Mouse (Mus musculus) liver, adult 2 months (tissue): ENCODE data around the gene Prdx6b. TPM values are rescaled to one million over a fixed set of nuclear protein-coding genes. Genes with fewer than 3 reads are reported as not detected.

Experiments
- DNase-seq: peaks from one replicate; pipeline ENCODE4 v3.0.0-alpha.2; 2011; ENCODE audit warnings: low read depth, low spot score; ENCODE audit errors: extremely low read depth
- H3K27ac ChIP-seq: fragments of 200-500 bp; replicated peaks from 2 replicates; pipeline ENCODE4 v1.5.1; 2012; ENCODE audit warnings: low read depth, mild to moderate bottlenecking, control low read depth, inconsistent platforms, low read length; ENCODE audit not compliant: insufficient read depth
- H3K27me3 ChIP-seq: fragments of 200-500 bp; 2 replicates; pipeline ENCODE4 v1.6.1; 2012; ENCODE audit warnings: mild to moderate bottlenecking, moderate library complexity, low read length, inconsistent platforms; ENCODE audit not compliant: control insufficient read depth, insufficient read depth
- H3K36me3 ChIP-seq: fragments of 200-500 bp; 2 replicates; pipeline ENCODE4 v1.6.1; 2012; ENCODE audit warnings: low read length, inconsistent platforms; ENCODE audit not compliant: control insufficient read depth, insufficient read depth
- H3K4me1 ChIP-seq: fragments of 200-500 bp; 2 replicates; pipeline ENCODE4 v1.6.1; 2011; ENCODE audit warnings: low read length; ENCODE audit not compliant: control insufficient read depth, insufficient read depth
- H3K4me3 ChIP-seq: fragments of 200-500 bp; 2 replicates; pipeline ENCODE4 v1.5.1; 2011; ENCODE audit warnings: low read depth, mild to moderate bottlenecking, control low read depth, low read length, moderate library complexity; ENCODE audit not compliant: insufficient read depth
- H3K79me2 ChIP-seq: fragments of 200-500 bp; 2 replicates; pipeline ENCODE4 v1.6.1; 2012; ENCODE audit warnings: inconsistent platforms, mild to moderate bottlenecking, low read length, moderate library complexity; ENCODE audit not compliant: control insufficient read depth, insufficient read depth
- H3K9ac ChIP-seq: fragments of 200-500 bp; 2 replicates; pipeline ENCODE4 v1.6.1; 2012; ENCODE audit warnings: low read depth, mild to moderate bottlenecking, control low read depth, inconsistent platforms, low read length
- CTCF ChIP-seq: fragments of 200-500 bp; IDR thresholded peaks from 2 replicates; pipeline ENCODE4 v1.5.1; 2011; ENCODE audit warnings: low read depth, low read length, control low read depth
- POLR2A ChIP-seq: fragments of 200-500 bp; IDR thresholded peaks from 2 replicates; pipeline ENCODE4 v1.6.1; 2011; ENCODE audit warnings: low read length, control low read depth; ENCODE audit not compliant: insufficient read depth; ENCODE audit errors: extremely low read depth
- WGBS: fragments of 180-500 bp; shearing (Covaris S2); methylation state at CpG from one replicate; pipeline ENCODE4 v1.1.7; 2018; 5-methylcytosine and 5-hydroxymethylcytosine counted together
- polyA plus RNA-seq: library from polyadenylated mRNA; depleted of rRNA; stranded (reverse); fragments of >200 nt; gene quantifications from 2 replicates; pipeline ENCODE4 v1.2.3, GENCODE M21; 2012
- total RNA-seq: library from RNA; depleted of rRNA; stranded (reverse); fragments of >200 nt; gene quantifications from 2 replicates; pipeline ENCODE4 v1.2.3, GENCODE M21; 2014

The Prdx6b gene
- total and polyA plus RNA-seq, 2 experiments = not detected

DNA sequence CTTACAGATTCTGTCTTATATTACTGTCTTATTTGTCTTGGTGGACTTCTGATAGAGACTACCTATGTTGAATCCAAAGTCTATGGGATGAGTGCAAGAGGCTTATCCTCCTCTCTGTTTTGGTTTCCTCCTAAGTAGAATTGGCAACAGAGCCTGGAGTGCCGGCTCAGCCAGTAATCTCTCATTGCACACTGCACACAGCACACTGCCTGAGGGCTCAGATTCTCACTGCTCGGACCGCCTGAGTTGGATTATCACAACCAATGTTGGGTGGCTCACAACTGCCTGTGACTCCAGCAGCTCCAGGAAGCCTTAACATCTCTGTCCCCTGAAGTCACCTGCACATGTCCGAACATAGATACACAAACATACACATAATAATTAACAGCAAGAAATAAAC is 19.1 kb downstream of the Prdx6b start:
- DNase-seq = no peak
- Histone ChIP-seq H3K27ac (no peak overlapping the region), H3K79me2 (peaks cover 5% of the 10 kb centered on the region; the same call in 1 of the 2 replicates), H3K9ac (no peak overlapping the region), H3K4me3 (no peak overlapping the region), H3K4me1 (0 out of 2 replicates have a peak, but pooled peaks cover 4% of the 10 kb centered on the region), H3K27me3 (no peaks in the 10 kb centered on the region), H3K36me3 (no peaks in the 10 kb centered on the region)
- 90% methylated on average over 4 of the region's 4 CpGs for WGBS
- no peak for TF ChIP-seq POLR2A
- no peak for TF ChIP-seq CTCF

DNA sequence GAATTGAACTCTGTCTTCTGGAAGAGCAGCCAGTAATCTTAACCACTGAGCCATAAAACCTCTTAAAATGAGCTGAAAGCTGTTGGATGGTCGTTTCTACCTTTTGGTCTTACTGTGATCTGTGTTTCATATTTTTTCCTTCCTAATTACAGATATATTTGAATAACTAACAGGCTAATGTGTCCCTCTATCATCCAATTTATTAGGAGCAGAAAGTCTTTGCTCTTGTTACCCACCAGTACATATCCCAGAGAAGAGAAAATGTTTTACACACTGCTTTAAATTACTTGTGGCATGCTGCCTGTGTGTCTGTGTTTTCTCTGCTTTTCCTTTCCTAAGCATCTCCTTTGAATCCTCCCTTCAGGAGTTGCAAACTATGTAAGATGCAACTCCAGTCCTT is 21.9 kb downstream of the Prdx6b start:
- H3K4me3 ChIP-seq = no peak overlapping the region
- H3K27ac ChIP-seq = no peak overlapping the region
- H3K27me3 ChIP-seq = no peaks in the 10 kb centered on the region
- DNase-seq = no peak
- 0 out of 2 replicates have a peak, but pooled peaks cover 7% of the 10 kb centered on the region for H3K4me1 ChIP-seq
- 63% methylated on average over 1 of the region's 1 CpGs for WGBS
- no peak overlapping the region for H3K9ac ChIP-seq
- H3K79me2 ChIP-seq = peaks cover 5% of the 10 kb centered on the region; the same call in 1 of the 2 replicates
- TF ChIP-seq POLR2A = no peak
- no peak for TF ChIP-seq CTCF
- H3K36me3 ChIP-seq = peaks cover 5% of the 10 kb centered on the region; the same call in 1 of the 2 replicates

DNA sequence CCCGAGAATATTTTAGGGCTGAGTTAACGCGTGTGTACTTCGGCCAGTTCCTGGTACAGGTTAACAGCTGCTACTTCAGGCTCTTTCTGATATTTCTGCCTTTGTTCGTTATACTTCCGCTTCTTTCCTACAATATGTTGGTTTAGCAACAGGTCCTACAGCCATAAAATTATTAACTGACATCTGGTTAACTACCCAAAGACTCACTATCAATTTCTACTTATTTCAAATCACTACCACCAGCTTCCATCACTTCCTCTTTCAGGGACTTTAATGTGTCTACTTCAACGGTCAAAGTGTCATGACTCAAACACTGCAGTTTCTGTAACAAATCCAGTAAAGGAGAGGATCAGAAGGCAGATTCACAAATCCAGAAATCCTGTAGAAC is 22.6 kb downstream of the Prdx6b start:
- no peaks in the 10 kb centered on the region for H3K27me3 ChIP-seq

DNA sequence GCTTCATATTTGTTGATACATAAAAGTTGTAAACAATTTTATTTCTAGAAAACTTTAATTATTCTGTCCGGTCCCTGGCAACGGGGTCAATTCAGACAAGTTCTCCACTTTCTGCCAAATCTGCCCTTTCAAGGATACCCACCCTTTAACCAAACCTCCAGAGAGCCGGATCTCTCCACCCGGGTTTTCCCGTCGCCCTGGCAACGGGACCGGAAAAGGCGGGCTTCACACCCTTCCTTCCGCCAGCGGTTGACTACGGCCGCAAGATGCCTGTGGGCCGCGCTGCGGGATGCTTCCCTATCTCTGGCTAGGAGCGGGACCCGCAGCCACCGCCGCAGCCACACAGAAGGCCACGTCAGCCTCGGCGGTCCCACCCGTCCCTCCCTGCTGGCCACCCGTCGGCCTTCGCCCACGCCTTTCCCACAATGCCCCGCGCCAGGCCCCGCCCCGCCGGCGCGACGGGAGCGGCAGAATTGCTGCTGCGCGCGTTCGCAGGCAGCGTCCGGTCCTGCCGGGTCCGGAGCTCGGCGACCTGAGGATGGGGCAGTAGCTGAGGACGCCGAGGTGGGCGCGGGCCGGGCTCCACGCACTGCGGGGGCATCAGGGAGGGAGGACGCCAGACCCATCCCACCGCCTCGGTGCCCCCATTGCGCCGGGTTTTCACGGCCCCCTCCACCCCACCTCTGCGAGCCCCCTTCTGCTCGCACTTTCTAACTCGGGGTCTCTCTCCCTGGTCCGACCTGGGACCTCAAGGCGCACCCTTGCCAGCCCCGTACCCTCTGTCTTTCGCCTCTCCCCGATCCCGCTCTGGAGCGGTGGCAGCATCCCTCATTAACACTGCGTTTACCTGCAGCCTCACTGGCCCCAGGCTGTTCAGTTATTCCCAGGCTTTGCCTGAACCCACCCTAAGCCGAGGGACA is 23.2 kb downstream of the Prdx6b start, which contains the start of gene Dnajc10:
Gene Dnajc10 (plus strand): TSS at position 225 of the 920 bp plus-strand sequence.
- DNase-seq = peak; percentile 69
- Histone ChIP-seq H3K79me2 (peaks cover 5% of the 10 kb centered on the region; the same call in 1 of the 2 replicates), H3K27ac (peak within 1 kb of the TSS; percentile 83), H3K9ac (peak within 1 kb of the TSS; percentile 97), H3K27me3 (no peaks in the 10 kb centered on the region), H3K36me3 (peaks cover 10% of the 10 kb centered on the region; the same call in 1 of the 2 replicates), H3K4me3 (peak within 1 kb of the TSS; percentile 99), H3K4me1 (0 out of 2 replicates have a peak, but pooled peaks cover 7% of the 10 kb centered on the region)
- TF ChIP-seq CTCF = no peak
- 0 out of 2 replicates have a peak, but pooled peaks have one; percentile 44 for TF ChIP-seq POLR2A
- WGBS = under 1% methylated on average over 71 of the region's 72 CpGs

More for the DNA sequence above, 22.6 kb downstream of the Prdx6b start:
- Histone ChIP-seq H3K9ac (no peak overlapping the region), H3K79me2 (peaks cover 5% of the 10 kb centered on the region; the same call in 1 of the 2 replicates), H3K4me1 (0 out of 2 replicates have a peak, but pooled peaks cover 7% of the 10 kb centered on the region), H3K4me3 (peak overlapping the region; percentile 99; the same call in 1 of the 2 replicates), H3K36me3 (peaks cover 8% of the 10 kb centered on the region; the same call in 1 of the 2 replicates), H3K27ac (peak overlapping the region; percentile 35)
- 27% methylated on average over 7 of the region's 7 CpGs for WGBS
- TF ChIP-seq CTCF = no peak
- no peak for TF ChIP-seq POLR2A
- DNase-seq = peak; percentile 65

DNA sequence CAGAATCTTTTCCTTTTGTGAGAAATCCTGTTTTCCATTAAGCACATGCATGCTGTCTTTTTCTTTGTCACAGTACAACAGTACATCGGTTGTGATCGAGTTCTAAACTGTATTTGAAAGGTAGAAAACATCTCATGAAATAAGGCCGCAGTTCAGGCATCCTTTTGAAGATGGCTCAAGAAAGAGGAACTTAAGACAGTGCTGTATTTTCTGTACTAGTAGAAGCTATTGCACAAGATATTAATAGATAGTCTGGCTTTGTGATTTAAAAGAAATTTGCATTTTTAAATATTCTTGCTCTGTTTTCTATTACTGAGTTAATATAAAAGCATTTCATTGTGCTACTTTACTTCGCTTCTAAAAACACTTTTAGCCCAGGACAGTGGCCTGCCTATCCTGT is 30.6 kb downstream of the Prdx6b start:
- Histone ChIP-seq H3K27ac (no peak overlapping the region), H3K9ac (no peak overlapping the region), H3K4me3 (no peak overlapping the region), H3K27me3 (no peaks in the 10 kb centered on the region), H3K4me1 (no peaks in the 10 kb centered on the region), H3K36me3 (peaks cover 53% of the 10 kb centered on the region), H3K79me2 (no peaks in the 10 kb centered on the region)
- TF ChIP-seq CTCF (no peak), POLR2A (no peak)
- 93% methylated on average over 4 of the region's 4 CpGs for WGBS
- DNase-seq = no peak

DNA sequence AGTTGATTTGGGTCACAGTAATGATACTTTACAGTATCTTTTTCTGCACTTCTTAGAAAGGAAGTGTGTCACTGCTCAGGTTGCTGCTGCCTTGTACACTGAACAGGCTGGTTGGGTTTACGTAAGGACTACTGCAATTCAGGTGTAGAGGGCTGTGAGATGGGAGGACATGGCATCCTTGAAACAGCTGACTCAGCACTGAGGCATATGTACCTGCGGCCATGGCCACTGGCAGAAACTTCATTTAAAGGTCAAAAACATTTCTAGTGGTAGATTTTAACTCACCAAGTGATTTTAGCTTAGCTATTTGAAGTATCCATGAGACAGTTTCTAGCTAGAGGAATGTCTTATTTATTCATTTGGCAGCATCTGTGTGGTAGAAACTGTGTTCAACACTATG is 33.5 kb downstream of the Prdx6b start:
- H3K9ac ChIP-seq = no peak overlapping the region
- 94% methylated on average over 2 of the region's 2 CpGs for WGBS

More for the DNA sequence above, 33.5 kb downstream of the Prdx6b start:
- Histone ChIP-seq H3K27ac (no peak overlapping the region), H3K4me3 (no peak overlapping the region), H3K79me2 (no peaks in the 10 kb centered on the region), H3K36me3 (peaks cover 50% of the 10 kb centered on the region), H3K4me1 (no peaks in the 10 kb centered on the region), H3K27me3 (no peaks in the 10 kb centered on the region)
- no peak for TF ChIP-seq POLR2A
- TF ChIP-seq CTCF = no peak
- DNase-seq = no peak
